Mouse (Mus musculus) midbrain, postnatal 0 days (tissue): ENCODE results near the gene Lmx1a. TPM values are rescaled to one million over a fixed set of nuclear protein-coding genes. Genes with fewer than 3 reads are reported as not detected.
A peak's percentile ranks its signal among the peaks of the same experiment; 100 is the strongest.

Experiments
- ATAC-seq: fragments of 200-750 bp; cut with Nextera tagmentation; 2 replicates; pipeline ENCODE4 v1.8.0; 2017; ENCODE audit warnings: moderate number of reproducible peaks, mild to moderate bottlenecking, moderate TSS enrichment, moderate library complexity; ENCODE audit not compliant: low FRiP score
- DNase-seq: peaks from one replicate; pipeline ENCODE4 v3.0.0-alpha.2; 2015; ENCODE audit warnings: low spot score
- H3K27ac ChIP-seq: fragments of 300-500 bp; sonication (generic); 2 replicates; pipeline ENCODE4 v1.5.1; 2014; ENCODE audit warnings: low read depth, mild to moderate bottlenecking, low read length, mixed read lengths
- H3K27me3 ChIP-seq: fragments of 300-500 bp; sonication (generic); 2 replicates; pipeline ENCODE4 v1.6.1; 2014; ENCODE audit warnings: low read length, control low read depth, mixed read lengths; ENCODE audit not compliant: insufficient read depth
- H3K36me3 ChIP-seq: fragments of 300-500 bp; sonication (generic); 2 replicates; pipeline ENCODE4 v1.6.1; 2014; ENCODE audit warnings: low read length, control low read depth, mixed read lengths; ENCODE audit not compliant: insufficient read depth
- H3K4me1 ChIP-seq: fragments of 300-500 bp; sonication (generic); 2 replicates; pipeline ENCODE4 v1.6.1; 2014; ENCODE audit warnings: mild to moderate bottlenecking, control low read depth, antibody characterized with exemption, low read length, mixed read lengths; ENCODE audit not compliant: insufficient read depth
- H3K4me2 ChIP-seq: fragments of 300-500 bp; sonication (generic); 2 replicates; pipeline ENCODE4 v1.6.1; 2014; ENCODE audit warnings: low read depth, mild to moderate bottlenecking, low read length, mixed read lengths; ENCODE audit not compliant: poor library complexity, severe bottlenecking
- H3K4me3 ChIP-seq: fragments of 300-500 bp; sonication (generic); 2 replicates; pipeline ENCODE4 v1.5.1; 2014; ENCODE audit warnings: low read depth, mild to moderate bottlenecking, low read length, moderate library complexity
- H3K9ac ChIP-seq: fragments of 300-500 bp; sonication (generic); replicated peaks from 2 replicates; pipeline ENCODE4 v1.6.1; 2014; ENCODE audit warnings: mild to moderate bottlenecking, low read length, moderate library complexity, mixed read lengths; ENCODE audit not compliant: poor library complexity, severe bottlenecking
- H3K9me3 ChIP-seq: fragments of 300-500 bp; sonication (generic); 2 replicates; pipeline ENCODE4 v1.6.1; 2016; ENCODE audit warnings: low read length, control low read depth
- CTCF ChIP-seq: IDR thresholded peaks from 2 replicates; pipeline ENCODE4 v1.5.1; 2016; ENCODE audit warnings: antibody characterized with exemption, mild to moderate bottlenecking
- WGBS: fragments of 180-500 bp; shearing (Covaris S2); extraction: QIAGEN DNeasy Blood & Tissue Kit; methylation state at CpG from one replicate; pipeline ENCODE4 v1.1.7; 2014; 5-methylcytosine and 5-hydroxymethylcytosine counted together
- polyA plus RNA-seq: library from polyadenylated mRNA; unstranded; fragments of >200 nt; fragmentation: Nextera tagmentation; extraction: Ambion mirVana; gene quantifications from 2 replicates; pipeline ENCODE4 v1.2.1, GENCODE M21; 2015
- total RNA-seq: library from RNA; depleted of rRNA; stranded (reverse); fragments of >200 nt; gene quantifications from 2 replicates; pipeline ENCODE4 v1.2.3, GENCODE M21; 2014

The Lmx1a gene
- total and polyA plus RNA-seq, 2 experiments from 2014 or later, result 3.2 to 6.3 TPM

DNA sequence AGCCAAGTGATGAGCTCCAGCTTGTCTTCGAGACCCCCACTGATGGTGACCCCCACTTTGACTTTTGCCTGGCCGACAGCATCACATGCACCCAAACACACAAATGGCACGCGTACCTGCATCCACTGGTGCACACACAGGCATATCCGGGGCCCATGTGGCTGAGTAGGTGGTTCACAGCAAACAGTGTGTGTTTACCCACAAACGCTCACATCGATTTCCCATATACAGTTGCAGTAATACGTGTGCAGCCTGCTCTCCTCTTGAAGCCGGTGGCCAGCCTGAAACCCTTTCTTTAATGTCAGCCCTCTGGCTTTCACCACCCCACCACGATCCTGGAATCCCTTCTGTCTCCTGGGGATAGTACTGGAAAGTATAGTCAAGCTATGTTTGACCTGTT is 71.3 kb downstream of the Lmx1a start:
- Histone ChIP-seq H3K9ac (no peak overlapping the region), H3K27ac (no peak overlapping the region), H3K27me3 (0 out of 2 replicates have a peak, but pooled peaks cover 10% of the 10 kb centered on the region), H3K36me3 (no peaks in the 10 kb centered on the region), H3K4me2 (no peak overlapping the region), H3K4me1 (no peaks in the 10 kb centered on the region), H3K4me3 (no peak overlapping the region), H3K9me3 (no peaks in the 10 kb centered on the region)
- no peak for DNase-seq
- TF ChIP-seq CTCF, result no peak
- WGBS, result 84% methylated on average over 10 of the region's 10 CpGs
- no peak for ATAC-seq

DNA sequence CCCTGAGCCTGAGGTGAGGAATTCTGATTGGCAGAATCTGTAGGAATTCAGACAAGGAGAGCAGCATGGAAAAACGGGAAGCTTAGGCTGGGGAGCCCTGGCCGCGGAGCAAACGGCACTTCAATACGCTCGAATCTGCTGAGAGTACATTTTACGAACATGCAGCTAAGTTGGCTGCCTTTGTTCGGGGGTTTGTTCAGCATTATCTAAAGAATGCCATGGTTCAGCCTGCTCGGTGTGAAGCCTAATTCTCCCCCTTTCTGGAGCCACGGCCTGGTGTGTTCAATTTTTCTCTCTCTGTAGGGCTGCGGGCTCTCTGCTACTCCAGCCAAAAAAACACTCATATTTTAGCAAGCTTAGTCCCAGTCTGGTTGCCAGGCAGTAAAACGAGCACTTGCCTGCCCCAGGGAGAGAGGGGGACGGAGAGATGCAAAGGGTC is 72.8 kb downstream of the Lmx1a start:
- H3K27ac ChIP-seq, result no peak overlapping the region
- DNase-seq (peak; percentile 40), ATAC-seq (no peak; the same call in 1 of the 2 replicates)
- no peak overlapping the region for H3K9ac ChIP-seq
- H3K9me3 ChIP-seq, result no peaks in the 10 kb centered on the region
- no peak overlapping the region for H3K4me2 ChIP-seq
- peaks cover 14% of the 10 kb centered on the region; the same call in 1 of the 2 replicates for H3K27me3 ChIP-seq
- 3% methylated on average over 13 of the region's 13 CpGs for WGBS
- H3K4me3 ChIP-seq, result no peak overlapping the region
- H3K36me3 ChIP-seq, result no peaks in the 10 kb centered on the region
- H3K4me1 ChIP-seq, result no peaks in the 10 kb centered on the region
- TF ChIP-seq CTCF, result no peak

GRCm38 (mm10) chr1:167766619-167767018 is 77.6 kb downstream of the Lmx1a start:
- WGBS, result 88% methylated on average over 4 of the region's 4 CpGs
- no peak overlapping the region for H3K9ac ChIP-seq
- H3K4me2 ChIP-seq, result no peak overlapping the region
- no peaks in the 10 kb centered on the region for H3K4me1 ChIP-seq
- H3K9me3 ChIP-seq, result no peaks in the 10 kb centered on the region
- DNase-seq, result no peak
- H3K4me3 ChIP-seq, result no peak overlapping the region
- H3K27ac ChIP-seq, result no peak overlapping the region
- no peak for ATAC-seq
- peaks cover 8% of the 10 kb centered on the region; the same call in 1 of the 2 replicates for H3K27me3 ChIP-seq
- H3K36me3 ChIP-seq, result no peaks in the 10 kb centered on the region
- no peak for TF ChIP-seq CTCF

- Histone ChIP-seq H3K36me3 (no peaks in the 10 kb centered on the region), H3K4me3 (no peak overlapping the region), H3K9ac (no peak overlapping the region), H3K4me1 (no peaks in the 10 kb centered on the region), H3K27ac (no peak overlapping the region), H3K27me3 (peaks cover 2% of the 10 kb centered on the region; the same call in 1 of the 2 replicates), H3K4me2 (no peak overlapping the region), H3K9me3 (no peaks in the 10 kb centered on the region)
- ATAC-seq (no peak), DNase-seq (no peak)
- 90% methylated on average over 7 of the region's 7 CpGs for WGBS
- TF ChIP-seq CTCF, result no peak
Observed at GRCm38 (mm10) chr1:167770457-167770856, 81.4 kb downstream of the Lmx1a start.

DNA sequence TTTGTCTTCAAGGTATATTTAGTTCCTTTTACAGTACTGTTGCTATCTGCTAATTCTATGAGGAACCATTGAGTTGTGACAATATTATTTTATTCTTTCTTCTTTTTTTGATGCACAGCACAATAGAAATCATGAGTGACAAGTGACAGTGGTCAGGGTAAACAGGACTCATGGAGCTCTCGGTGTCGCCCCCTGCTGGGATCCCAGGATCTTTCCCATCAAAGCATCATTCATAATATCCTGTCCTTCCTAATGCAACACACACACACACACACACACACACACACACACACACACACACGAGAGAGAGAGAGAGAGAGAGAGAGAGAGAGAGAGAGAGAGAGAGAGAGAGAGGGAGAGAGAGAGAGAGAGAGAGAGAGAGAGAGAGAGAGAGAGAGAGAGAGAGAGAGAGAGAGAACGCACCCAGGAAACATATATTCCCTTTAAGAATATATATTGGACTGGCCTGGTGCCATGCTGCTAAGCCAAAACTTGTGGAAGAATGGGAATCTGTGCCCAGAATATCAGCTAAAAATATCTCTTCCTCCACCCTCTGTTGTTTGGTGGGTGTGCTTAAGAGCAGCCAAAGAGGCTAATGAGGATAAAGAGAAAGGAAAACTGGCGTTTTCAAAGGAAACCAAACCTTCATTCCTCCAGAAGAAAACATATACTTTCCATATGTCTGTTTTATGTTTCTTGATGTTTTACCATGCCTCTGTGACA is 90.9 kb downstream of the Lmx1a start:
- no peak overlapping the region for H3K9ac ChIP-seq
- H3K9me3 ChIP-seq, result no peaks in the 10 kb centered on the region
- ATAC-seq (no peak), DNase-seq (no peak)
- WGBS, result 85% methylated on average over 4 of the region's 5 CpGs
- no peaks in the 10 kb centered on the region for H3K27me3 ChIP-seq
- H3K4me1 ChIP-seq, result no peaks in the 10 kb centered on the region
- no peak for TF ChIP-seq CTCF
- no peaks in the 10 kb centered on the region for H3K36me3 ChIP-seq
- no peak overlapping the region for H3K4me2 ChIP-seq
- H3K27ac ChIP-seq, result no peak overlapping the region
- H3K4me3 ChIP-seq, result no peak overlapping the region

GRCm38 (mm10) chr1:167781787-167782484 is 92.9 kb downstream of the Lmx1a start:
- no peaks in the 10 kb centered on the region for H3K4me1 ChIP-seq
- WGBS, result 31% methylated on average over 10 of the region's 10 CpGs
- H3K9me3 ChIP-seq, result no peaks in the 10 kb centered on the region
- H3K4me2 ChIP-seq, result no peak overlapping the region
- TF ChIP-seq CTCF, result peak; percentile 73
- peak; percentile 95 for DNase-seq
- H3K27ac ChIP-seq, result no peak overlapping the region
- no peak overlapping the region for H3K9ac ChIP-seq
- H3K4me3 ChIP-seq, result no peak overlapping the region
- no peaks in the 10 kb centered on the region for H3K36me3 ChIP-seq
- no peak for ATAC-seq
- H3K27me3 ChIP-seq, result no peaks in the 10 kb centered on the region
